Mouse (Mus musculus) embryonic facial prominence, embryonic 12.5 days (tissue): ENCODE data around the gene Tstd1. TPM values are rescaled to one million over a fixed set of nuclear protein-coding genes. Genes with fewer than 3 reads are reported as not detected.
A peak's percentile ranks its signal among the peaks of the same experiment; 100 is the strongest.

Experiments
- ATAC-seq: fragments of 200-750 bp; cut with Nextera tagmentation; 2 replicates; pipeline ENCODE4 v1.8.0; 2017; ENCODE audit not compliant: insufficient number of reproducible peaks, insufficient read depth, low FRiP score, low TSS enrichment
- H3K27ac ChIP-seq: fragments of 300-500 bp; sonication (generic); 2 replicates; pipeline ENCODE4 v1.5.1; 2016; ENCODE audit warnings: mild to moderate bottlenecking
- H3K27me3 ChIP-seq: fragments of 300-500 bp; sonication (generic); 2 replicates; pipeline ENCODE4 v1.6.1; 2016; ENCODE audit warnings: mild to moderate bottlenecking, moderate library complexity
- H3K36me3 ChIP-seq: fragments of 300-500 bp; sonication (generic); 2 replicates; pipeline ENCODE4 v1.6.1; 2016; ENCODE audit warnings: mild to moderate bottlenecking
- H3K4me1 ChIP-seq: fragments of 300-500 bp; sonication (generic); 2 replicates; pipeline ENCODE4 v1.6.1; 2016
- H3K4me2 ChIP-seq: fragments of 300-500 bp; sonication (generic); replicated peaks from 2 replicates; pipeline ENCODE4 v1.6.1; 2016; ENCODE audit warnings: mild to moderate bottlenecking, moderate library complexity
- H3K4me3 ChIP-seq: fragments of 300-500 bp; sonication (generic); 2 replicates; pipeline ENCODE4 v1.5.1; 2016; ENCODE audit warnings: mild to moderate bottlenecking
- H3K9ac ChIP-seq: fragments of 300-500 bp; sonication (generic); 2 replicates; pipeline ENCODE4 v1.6.1; 2016; ENCODE audit warnings: mild to moderate bottlenecking, moderate library complexity
- H3K9me3 ChIP-seq: fragments of 300-500 bp; sonication (generic); 2 replicates; pipeline ENCODE4 v1.6.1; 2016; ENCODE audit warnings: mild to moderate bottlenecking, moderate library complexity
- WGBS: fragments of 180-500 bp; shearing (Covaris S2); methylation state at CpG from one replicate; pipeline ENCODE4 v1.1.7; 2016; 5-methylcytosine and 5-hydroxymethylcytosine counted together
- polyA plus RNA-seq: library from polyadenylated mRNA; unstranded; fragments of >200 nt; fragmentation: Nextera tagmentation; extraction: Ambion mirVana; gene quantifications from 2 replicates; pipeline ENCODE4 v1.2.1, GENCODE M21; 2016

The Tstd1 gene
- polyA plus RNA-seq, 1 experiment from 2014 or later: 5.8 TPM

- Histone ChIP-seq H3K27me3 (no peaks in the 10 kb centered on the region), H3K36me3 (no peaks in the 10 kb centered on the region), H3K4me3 (no peak overlapping the region), H3K9ac (no peak overlapping the region), H3K27ac (no peak overlapping the region), H3K4me1 (peaks cover 5% of the 10 kb centered on the region; the same call in 1 of the 2 replicates), H3K9me3 (no peaks in the 10 kb centered on the region), H3K4me2 (no peak overlapping the region)
- no peak for ATAC-seq
- WGBS: 92% methylated on average over 1 of the region's 1 CpGs
These were observed 38.9 kb downstream of the Tstd1 start for GRCm38 (mm10) chr1:171457568-171457967.

- WGBS: 43% methylated on average over 5 of the region's 5 CpGs
- no peak overlapping the region for H3K27ac ChIP-seq
These were observed 41.1 kb downstream of the Tstd1 start for GRCm38 (mm10) chr1:171459791-171460190.

GRCm38 (mm10) chr1:171460551-171461503, 42.2 kb downstream of the Tstd1 start:
- Histone ChIP-seq H3K36me3 (no peaks in the 10 kb centered on the region), H3K9ac (no peak overlapping the region), H3K4me1 (peaks cover 5% of the 10 kb centered on the region; the same call in 1 of the 2 replicates), H3K4me3 (no peak overlapping the region), H3K27me3 (no peaks in the 10 kb centered on the region), H3K4me2 (no peak overlapping the region), H3K9me3 (no peaks in the 10 kb centered on the region), H3K27ac (no peak overlapping the region)
- ATAC-seq: peak; percentile 49; the same call in 1 of the 2 replicates
- 89% methylated on average over 22 of the region's 22 CpGs for WGBS

More at GRCm38 (mm10) chr1:171459791-171460190, 41.1 kb downstream of the Tstd1 start:
- no peaks in the 10 kb centered on the region for H3K9me3 ChIP-seq
- no peak overlapping the region for H3K9ac ChIP-seq
- peaks cover 5% of the 10 kb centered on the region; the same call in 1 of the 2 replicates for H3K4me1 ChIP-seq
- no peak for ATAC-seq
- H3K4me2 ChIP-seq: no peak overlapping the region
- no peaks in the 10 kb centered on the region for H3K27me3 ChIP-seq
- no peaks in the 10 kb centered on the region for H3K36me3 ChIP-seq
- no peak overlapping the region for H3K4me3 ChIP-seq

DNA sequence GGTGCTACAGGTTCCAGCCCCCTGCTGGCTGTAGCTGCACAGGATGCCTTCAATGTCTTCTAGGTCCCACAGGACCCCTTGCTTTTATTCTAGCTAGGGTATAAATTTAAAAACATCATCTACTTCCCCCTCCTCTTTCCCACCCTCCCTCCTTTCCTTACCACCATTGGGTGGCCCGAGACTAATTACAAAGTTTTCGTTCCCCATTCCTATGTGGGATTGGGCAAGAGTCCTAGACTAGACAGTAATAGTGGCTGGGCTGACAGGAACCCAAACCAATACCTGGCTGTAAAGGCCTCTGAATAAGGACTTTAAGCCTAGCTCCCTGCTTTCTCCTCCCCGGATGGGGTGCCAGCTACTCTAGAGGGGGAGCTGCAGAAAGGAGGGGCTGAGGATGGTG, 44.5 kb downstream of the Tstd1 start:
- WGBS: 90% methylated on average over 3 of the region's 3 CpGs
- Histone ChIP-seq H3K27ac (no peak overlapping the region), H3K36me3 (no peaks in the 10 kb centered on the region), H3K4me3 (no peak overlapping the region), H3K9me3 (no peaks in the 10 kb centered on the region), H3K27me3 (no peaks in the 10 kb centered on the region), H3K9ac (no peak overlapping the region), H3K4me1 (peaks cover 5% of the 10 kb centered on the region; the same call in 1 of the 2 replicates), H3K4me2 (no peak overlapping the region)
- ATAC-seq: no peak

DNA sequence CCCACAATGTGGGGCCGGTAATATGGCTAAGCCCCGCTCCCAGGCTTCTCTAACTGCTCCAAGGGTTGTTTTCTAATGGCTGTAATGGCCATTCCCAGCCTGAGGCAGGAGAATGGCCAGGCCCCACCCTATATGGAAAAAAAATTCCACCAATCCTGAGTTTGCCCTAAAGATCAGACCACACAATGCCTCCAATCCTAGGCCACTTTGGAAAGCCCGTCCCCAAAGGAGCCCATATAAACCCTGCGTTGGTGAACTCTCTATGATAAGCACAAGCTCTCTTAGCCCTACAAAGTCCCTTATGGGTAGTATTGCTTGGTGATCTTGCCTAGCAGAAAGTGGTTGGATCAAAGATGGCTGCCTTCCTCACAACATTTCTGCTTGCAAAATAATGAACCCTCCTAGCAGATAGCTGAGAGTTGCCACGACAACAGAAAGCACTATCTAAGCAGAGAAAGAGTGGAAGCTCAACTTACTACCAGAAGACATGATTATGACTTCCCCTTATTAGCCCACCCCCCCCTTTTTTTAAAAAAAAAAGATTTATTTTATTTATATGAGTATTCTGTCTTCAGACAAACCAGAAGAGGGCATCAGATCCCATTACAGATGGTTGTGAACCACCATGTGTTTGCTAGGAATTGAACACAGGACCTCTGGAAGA, 47.2 kb downstream of the Tstd1 start:
- H3K4me1 ChIP-seq: no peaks in the 10 kb centered on the region
- H3K36me3 ChIP-seq: no peaks in the 10 kb centered on the region
- 88% methylated on average over 5 of the region's 5 CpGs for WGBS
- no peak overlapping the region for H3K9ac ChIP-seq
- H3K27ac ChIP-seq: no peak overlapping the region
- no peak for ATAC-seq
- H3K4me3 ChIP-seq: no peak overlapping the region
- H3K4me2 ChIP-seq: no peak overlapping the region
- H3K27me3 ChIP-seq: no peaks in the 10 kb centered on the region
- H3K9me3 ChIP-seq: no peaks in the 10 kb centered on the region

- Histone ChIP-seq H3K9me3 (no peaks in the 10 kb centered on the region), H3K4me1 (no peaks in the 10 kb centered on the region), H3K9ac (no peak overlapping the region), H3K27ac (no peak overlapping the region), H3K36me3 (no peaks in the 10 kb centered on the region), H3K4me3 (no peak overlapping the region), H3K27me3 (no peaks in the 10 kb centered on the region), H3K4me2 (no peak overlapping the region)
- no peak for ATAC-seq
- WGBS: 81% methylated on average over 4 of the region's 4 CpGs
These were observed 47.9 kb downstream of the Tstd1 start for GRCm38 (mm10) chr1:171466565-171466964.

GRCm38 (mm10) chr1:171469678-171470077, 51.0 kb downstream of the Tstd1 start:
- no peak overlapping the region for H3K4me3 ChIP-seq
- H3K4me1 ChIP-seq: no peaks in the 10 kb centered on the region
- no peaks in the 10 kb centered on the region for H3K36me3 ChIP-seq
- H3K27ac ChIP-seq: no peak overlapping the region
- H3K9ac ChIP-seq: no peak overlapping the region
- 89% methylated on average over 3 of the region's 3 CpGs for WGBS
- no peaks in the 10 kb centered on the region for H3K9me3 ChIP-seq
- ATAC-seq: no peak
- no peak overlapping the region for H3K4me2 ChIP-seq
- H3K27me3 ChIP-seq: no peaks in the 10 kb centered on the region

Other genes with a start within 250 kb of the Tstd1 start
- 9.2 and 9.3 TPM in 2 replicates for gene Pcp4l1, start 222.6 kb upstream of the Tstd1 start, polyA plus RNA-seq
- gene Nr1i3, start 204.9 kb upstream of the Tstd1 start, polyA plus RNA-seq: 0.08 and 0.26 TPM in 2 replicates
- 31.9 and 33.9 TPM in 2 replicates for gene Tomm40l, start 196.4 kb upstream of the Tstd1 start, polyA plus RNA-seq
- 3.5 and 3.7 TPM in 2 replicates for gene Apoa2, start 193.8 kb upstream of the Tstd1 start, polyA plus RNA-seq
- 23.3 and 23.6 TPM in 2 replicates for gene Fcer1g, start 184.5 kb upstream of the Tstd1 start, polyA plus RNA-seq
- 18.2 and 18.6 TPM in 2 replicates for gene Adamts4, start 168.5 kb upstream of the Tstd1 start, polyA plus RNA-seq
- 236 and 243 TPM in 2 replicates for gene Ndufs2, start 167.5 kb upstream of the Tstd1 start, polyA plus RNA-seq
- 86.0 and 89.3 TPM in 2 replicates for gene B4galt3, start 148.5 kb upstream of the Tstd1 start, polyA plus RNA-seq
- 75.4 and 79.1 TPM in 2 replicates for gene Ppox, start 137.7 kb upstream of the Tstd1 start, polyA plus RNA-seq
- 135 and 139 TPM in 2 replicates for gene Usp21, start 130.9 kb upstream of the Tstd1 start, polyA plus RNA-seq
- 102 and 105 TPM in 2 replicates for gene Ufc1, start 123.8 kb upstream of the Tstd1 start, polyA plus RNA-seq
- gene Dedd, start 89.7 kb upstream of the Tstd1 start, polyA plus RNA-seq: 54.5 and 61.8 TPM in 2 replicates
- 43.6 and 44.8 TPM in 2 replicates for gene Nit1, start 73.2 kb upstream of the Tstd1 start, polyA plus RNA-seq
- gene Pfdn2, start 73.2 kb upstream of the Tstd1 start, polyA plus RNA-seq: 118 and 127 TPM in 2 replicates
- gene Klhdc9, start 58.1 kb upstream of the Tstd1 start, polyA plus RNA-seq: 1.0 and 1.8 TPM in 2 replicates
- gene Nectin4, start 48.8 kb upstream of the Tstd1 start, polyA plus RNA-seq: 7.5 and 8.7 TPM in 2 replicates
- 0.97 and 1.1 TPM in 2 replicates for gene Arhgap30, start 29.9 kb upstream of the Tstd1 start, polyA plus RNA-seq
- 119 and 125 TPM in 2 replicates for gene Usf1, start 7.6 kb upstream of the Tstd1 start, polyA plus RNA-seq
- 31.8 and 35.2 TPM in 2 replicates for gene F11r, start 18.7 kb downstream of the Tstd1 start, polyA plus RNA-seq
- gene Alyref2, start 84.6 kb downstream of the Tstd1 start, polyA plus RNA-seq: 13.3 and 14.6 TPM in 2 replicates
- gene Itln1, start 116.4 kb downstream of the Tstd1 start, polyA plus RNA-seq: not detected in 2 replicates
- 0.08 TPM in 1 of 2 replicates, not detected in the other for gene Cd244a, start 140.3 kb downstream of the Tstd1 start, polyA plus RNA-seq
- gene Ly9, start 188.5 kb downstream of the Tstd1 start, polyA plus RNA-seq: 0.08 TPM in 1 of 2 replicates, not detected in the other
- not detected in 2 replicates for gene Slamf7, start 234.2 kb downstream of the Tstd1 start, polyA plus RNA-seq